Mouse (Mus musculus) forebrain, embryonic 16.5 days (tissue): ENCODE measurements around the gene Zfp663. TPM values are rescaled to one million over a fixed set of nuclear protein-coding genes. Genes with fewer than 3 reads are reported as not detected.

Experiments used
- ATAC-seq: fragments of 200-750 bp; cut with Nextera tagmentation; 2 replicates; pipeline ENCODE4 v1.8.0; 2017; ENCODE audit warnings: mild to moderate bottlenecking, moderate library complexity
- H3K27ac ChIP-seq: fragments of 300-500 bp; sonication (generic); 2 replicates; pipeline ENCODE4 v1.5.1; 2014; ENCODE audit warnings: low read length, control low read depth
- H3K27me3 ChIP-seq: fragments of 300-500 bp; sonication (generic); replicated peaks from 2 replicates; pipeline ENCODE4 v1.6.1; 2014; ENCODE audit warnings: low read length; ENCODE audit not compliant: control insufficient read depth, insufficient read depth
- H3K36me3 ChIP-seq: fragments of 300-500 bp; sonication (generic); 2 replicates; pipeline ENCODE4 v1.6.1; 2014; ENCODE audit not compliant: control insufficient read depth, insufficient read depth
- H3K4me1 ChIP-seq: fragments of 300-500 bp; sonication (generic); replicated peaks from 2 replicates; pipeline ENCODE4 v1.6.1; 2014; ENCODE audit warnings: low read length; ENCODE audit not compliant: control insufficient read depth, insufficient read depth
- H3K4me2 ChIP-seq: fragments of 300-500 bp; sonication (generic); 2 replicates; pipeline ENCODE4 v1.6.1; 2014; ENCODE audit warnings: mild to moderate bottlenecking, low read length, control low read depth
- H3K4me3 ChIP-seq: fragments of 300-500 bp; sonication (generic); replicated peaks from 2 replicates; pipeline ENCODE4 v1.5.1; 2014; ENCODE audit warnings: mild to moderate bottlenecking, low read length, control low read depth
- H3K9ac ChIP-seq: fragments of 300-500 bp; sonication (generic); replicated peaks from 2 replicates; pipeline ENCODE4 v1.6.1; 2014; ENCODE audit warnings: low read depth, low read length, control low read depth
- H3K9me3 ChIP-seq: fragments of 300-500 bp; sonication (generic); 2 replicates; pipeline ENCODE4 v1.6.1; 2016; ENCODE audit warnings: low read length; ENCODE audit not compliant: control insufficient read depth
- WGBS: fragments of 180-500 bp; shearing (Covaris S2); extraction: QIAGEN DNeasy Blood & Tissue Kit; methylation state at CpG from one replicate; pipeline ENCODE4 v1.1.7; 2014; 5-methylcytosine and 5-hydroxymethylcytosine counted together
- polyA plus RNA-seq: library from polyadenylated mRNA; unstranded; fragments of >200 nt; fragmentation: Nextera tagmentation; extraction: Ambion mirVana; gene quantifications from 2 replicates; pipeline ENCODE4 v1.2.1, GENCODE M21; 2015

The Zfp663 gene
- polyA plus RNA-seq, 1 experiment from 2014 or later = 6.3 TPM

- Histone ChIP-seq H3K9me3 (peaks cover 5% of the 10 kb centered on the region; the same call in 1 of the 2 replicates), H3K4me1 (no peaks in the 10 kb centered on the region; the same call in 1 of the 2 replicates), H3K27ac (no peak overlapping the region), H3K36me3 (peaks cover 67% of the 10 kb centered on the region), H3K27me3 (no peaks in the 10 kb centered on the region), H3K9ac (no peak overlapping the region), H3K4me3 (no peak overlapping the region), H3K4me2 (no peak overlapping the region)
- no peak for ATAC-seq
- WGBS = 96% methylated on average over 25 of the region's 25 CpGs
Measured at GRCm38 (mm10) chr2:165380050-165380449, 11.5 kb upstream of the Zfp663 start.

- Histone ChIP-seq H3K4me2 (no peak overlapping the region), H3K4me1 (no peaks in the 10 kb centered on the region; the same call in 1 of the 2 replicates), H3K4me3 (no peak overlapping the region), H3K36me3 (peaks cover 39% of the 10 kb centered on the region), H3K27me3 (no peaks in the 10 kb centered on the region), H3K9me3 (peaks cover 5% of the 10 kb centered on the region; the same call in 1 of the 2 replicates), H3K9ac (no peak overlapping the region), H3K27ac (no peak overlapping the region)
- no peak for ATAC-seq
- 57% methylated on average over 4 of the region's 4 CpGs for WGBS
Measured at GRCm38 (mm10) chr2:165376001-165376400, 7.5 kb upstream of the Zfp663 start.

GRCm38 (mm10) chr2:165375478-165375877 is 6.9 kb upstream of the Zfp663 start:
- H3K4me1 ChIP-seq = no peaks in the 10 kb centered on the region; the same call in 1 of the 2 replicates
- WGBS = 74% methylated on average over 5 of the region's 5 CpGs
- H3K4me3 ChIP-seq = no peak overlapping the region
- H3K9me3 ChIP-seq = no peaks in the 10 kb centered on the region
- H3K27ac ChIP-seq = no peak overlapping the region
- H3K9ac ChIP-seq = no peak overlapping the region
- H3K27me3 ChIP-seq = no peaks in the 10 kb centered on the region
- peaks cover 34% of the 10 kb centered on the region for H3K36me3 ChIP-seq
- no peak overlapping the region for H3K4me2 ChIP-seq
- no peak for ATAC-seq

- Histone ChIP-seq H3K4me2 (no peak overlapping the region), H3K4me3 (no peak overlapping the region), H3K4me1 (peaks cover 18% of the 10 kb centered on the region), H3K9ac (no peak overlapping the region), H3K36me3 (peaks cover 10% of the 10 kb centered on the region), H3K27ac (no peak overlapping the region), H3K27me3 (no peaks in the 10 kb centered on the region), H3K9me3 (no peaks in the 10 kb centered on the region)
- no peak for ATAC-seq
- 39% methylated on average over 3 of the region's 3 CpGs for WGBS
Measured at GRCm38 (mm10) chr2:165371066-165371465, 2.5 kb upstream of the Zfp663 start.

- Histone ChIP-seq H3K9ac (no peak overlapping the region), H3K9me3 (no peaks in the 10 kb centered on the region), H3K4me3 (no peak overlapping the region), H3K4me2 (no peak overlapping the region), H3K27ac (no peak overlapping the region), H3K4me1 (peaks cover 18% of the 10 kb centered on the region), H3K36me3 (peaks cover 8% of the 10 kb centered on the region), H3K27me3 (no peaks in the 10 kb centered on the region)
- WGBS = 79% methylated on average over 3 of the region's 3 CpGs
- ATAC-seq = no peak
Measured at GRCm38 (mm10) chr2:165370348-165370747, 1.8 kb upstream of the Zfp663 start.

GRCm38 (mm10) chr2:165367868-165368439 is 575 bp downstream of the Zfp663 start:
- peak overlapping the region; percentile 82 for H3K4me2 ChIP-seq
- WGBS = 4% methylated on average over 13 of the region's 13 CpGs
- peak; percentile 37 for ATAC-seq
- H3K9ac ChIP-seq = peak overlapping the region; percentile 84
- no peaks in the 10 kb centered on the region for H3K27me3 ChIP-seq
- H3K4me3 ChIP-seq = peak overlapping the region; percentile 57
- H3K36me3 ChIP-seq = no peaks in the 10 kb centered on the region
- peaks cover 18% of the 10 kb centered on the region for H3K4me1 ChIP-seq
- H3K9me3 ChIP-seq = no peaks in the 10 kb centered on the region
- H3K27ac ChIP-seq = peak overlapping the region; percentile 72

DNA sequence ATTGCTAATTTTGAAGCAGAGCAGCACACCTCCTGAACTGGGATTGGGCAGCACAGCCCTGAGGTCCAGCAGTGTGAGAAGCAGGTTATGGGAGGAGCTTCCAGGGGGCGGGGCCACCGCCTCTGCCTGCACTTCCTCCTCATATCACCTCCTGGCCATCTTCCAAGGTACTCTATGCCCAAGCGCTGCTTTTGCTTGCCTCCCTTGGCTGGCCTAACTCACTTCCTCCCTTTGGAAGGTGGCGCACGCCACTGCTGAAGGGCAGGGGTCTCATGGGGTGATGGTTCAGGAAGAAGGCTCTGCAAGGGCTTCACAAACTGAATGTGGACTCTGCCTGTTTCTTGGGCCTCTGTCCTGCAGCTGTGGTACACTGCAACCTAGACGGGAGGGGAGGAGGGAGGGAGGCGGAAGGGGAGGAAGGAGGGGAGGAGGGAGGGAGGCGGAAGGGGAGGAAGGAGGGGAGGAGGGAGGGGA is 1.4 kb downstream of the Zfp663 start:
- no peaks in the 10 kb centered on the region for H3K36me3 ChIP-seq
- H3K27me3 ChIP-seq = no peaks in the 10 kb centered on the region
- H3K27ac ChIP-seq = no peak overlapping the region
- WGBS = 4% methylated on average over 5 of the region's 8 CpGs
- H3K4me3 ChIP-seq = no peak overlapping the region
- no peak overlapping the region for H3K9ac ChIP-seq
- H3K9me3 ChIP-seq = no peaks in the 10 kb centered on the region
- no peak for ATAC-seq
- peak overlapping the region; percentile 22 for H3K4me2 ChIP-seq
- H3K4me1 ChIP-seq = peaks cover 18% of the 10 kb centered on the region

DNA sequence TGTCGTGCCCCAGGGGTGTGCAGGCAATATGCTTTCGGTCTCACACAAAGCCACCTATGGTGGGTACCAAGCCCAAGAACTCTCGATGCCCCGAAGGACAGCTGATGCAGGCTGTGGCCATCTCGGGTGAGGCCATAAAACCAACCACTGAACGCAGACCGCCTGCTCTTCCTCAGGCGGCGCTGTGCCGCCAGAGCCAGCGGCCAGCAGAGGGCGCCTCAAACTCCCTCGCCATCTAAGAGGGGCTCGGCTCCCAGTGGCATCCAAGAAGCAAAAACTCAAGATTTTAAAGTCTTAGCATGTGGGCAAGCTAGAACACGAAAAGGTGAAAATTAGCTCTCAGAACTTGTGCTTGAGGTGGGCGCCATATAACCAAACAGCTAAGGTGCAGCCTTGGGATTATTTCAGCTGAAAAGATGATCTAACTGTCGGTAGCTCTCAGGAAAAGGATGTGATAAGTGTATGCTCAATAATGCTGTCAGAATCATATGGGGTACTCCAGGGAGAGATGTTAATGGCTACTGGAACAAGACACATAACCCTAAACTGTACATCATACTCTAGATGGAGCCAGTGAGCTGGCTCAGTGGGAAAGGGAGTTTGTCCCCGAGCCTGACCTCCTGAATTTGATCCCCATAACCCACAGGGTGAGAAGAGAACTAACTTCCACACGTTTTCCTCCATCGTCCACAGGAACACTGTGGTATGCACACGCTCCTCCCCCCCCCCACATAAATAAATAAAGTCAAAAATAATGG is 4.0 kb downstream of the Zfp663 start:
- H3K9me3 ChIP-seq = no peaks in the 10 kb centered on the region
- H3K27me3 ChIP-seq = no peaks in the 10 kb centered on the region
- ATAC-seq = peak; percentile 45
- no peak overlapping the region for H3K27ac ChIP-seq
- no peaks in the 10 kb centered on the region for H3K36me3 ChIP-seq
- H3K4me2 ChIP-seq = 0 out of 2 replicates have a peak overlapping the region, but pooled peaks have one; percentile 2
- no peak overlapping the region for H3K4me3 ChIP-seq
- H3K4me1 ChIP-seq = peaks cover 18% of the 10 kb centered on the region
- WGBS = 15% methylated on average over 21 of the region's 21 CpGs
- no peak overlapping the region for H3K9ac ChIP-seq

- H3K4me1 ChIP-seq = peaks cover 14% of the 10 kb centered on the region
- no peaks in the 10 kb centered on the region for H3K36me3 ChIP-seq
- no peak overlapping the region for H3K4me2 ChIP-seq
- no peak for ATAC-seq
- no peak overlapping the region for H3K4me3 ChIP-seq
- no peak overlapping the region for H3K9ac ChIP-seq
- H3K9me3 ChIP-seq = no peaks in the 10 kb centered on the region
- no peaks in the 10 kb centered on the region for H3K27me3 ChIP-seq
- WGBS = 84% methylated on average over 6 of the region's 6 CpGs
- no peak overlapping the region for H3K27ac ChIP-seq
Measured at GRCm38 (mm10) chr2:165363282-165363681, 5.2 kb downstream of the Zfp663 start.
